Mouse (Mus musculus): ENCODE data around the gene Gm3233. TPM values are rescaled to one million over a fixed set of nuclear protein-coding genes. Genes with fewer than 3 reads are reported as not detected.
"Not testable (repeated sequence)": the region's sequence is repeated elsewhere in the genome, so short reads cannot be mapped to it uniquely, and the experiment has no call there.

Gene Gm3233
- polyA plus RNA-seq, 1 experiment from 2014 or later: not detected

GRCm38 (mm10) chr10:77769727-77770126 lies 10.2 kb upstream of the Gm3233 start:
- Histone ChIP-seq H3K4me1 (ENCODE audit: insufficient read depth) (no peaks in the 10 kb centered on the region), H3K4me3 (ENCODE audit: low read depth, low read length) (no peak overlapping the region), H3K9ac (replicated peaks) (no peak overlapping the region), H3K4me2 (ENCODE audit: low read depth, low read length) (no peak overlapping the region), H3K27ac (ENCODE audit: low read depth) (no peak overlapping the region), H3K36me3 (replicated peaks; ENCODE audit: insufficient read depth, low read length) (no peaks in the 10 kb centered on the region), H3K27me3 (ENCODE audit: insufficient read depth, low read length) (no peaks in the 10 kb centered on the region), H3K9me3 (ENCODE audit: low read length) (no peaks in the 10 kb centered on the region)
- no peak for TF ChIP-seq EP300 (IDR thresholded peaks at IDR 0.05; ENCODE audit: low read depth)
- DNase-seq (no peak), ATAC-seq (no peak)
- WGBS (ENCODE audit: insufficient replicate concordance): 67% methylated on average over 1 of the region's 1 CpGs

- TF ChIP-seq CTCF (IDR thresholded peaks at IDR 0.05; ENCODE audit: low read depth) (peak; percentile 29), EP300 (IDR thresholded peaks at IDR 0.05; ENCODE audit: low read depth) (no peak)
- Histone ChIP-seq H3K27me3 (ENCODE audit: insufficient read depth, low read length) (no peaks in the 10 kb centered on the region), H3K36me3 (replicated peaks; ENCODE audit: insufficient read depth, low read length) (no peaks in the 10 kb centered on the region), H3K27ac (ENCODE audit: low read depth) (no peak overlapping the region), H3K9me3 (ENCODE audit: low read length) (no peaks in the 10 kb centered on the region), H3K4me1 (ENCODE audit: insufficient read depth) (no peaks in the 10 kb centered on the region), H3K9ac (replicated peaks) (no peak overlapping the region), H3K4me2 (ENCODE audit: low read depth, low read length) (no peak overlapping the region), H3K4me3 (ENCODE audit: low read depth, low read length) (no peak overlapping the region)
- DNase-seq: no peak
- ATAC-seq: no peak
Observed at GRCm38 (mm10) chr10:77753448-77753847, 6.0 kb downstream of the Gm3233 start.

GRCm38 (mm10) chr10:77752312-77752711 lies 7.2 kb downstream of the Gm3233 start:
- H3K4me2 ChIP-seq (ENCODE audit: low read depth, low read length); H3K27me3 ChIP-seq (ENCODE audit: insufficient read depth, low read length); ATAC-seq; H3K9me3 ChIP-seq (ENCODE audit: low read length); DNase-seq; H3K27ac ChIP-seq (ENCODE audit: low read depth); H3K9ac ChIP-seq (replicated peaks); H3K4me1 ChIP-seq (ENCODE audit: insufficient read depth); H3K36me3 ChIP-seq (replicated peaks; ENCODE audit: insufficient read depth, low read length); H3K4me3 ChIP-seq (ENCODE audit: low read depth, low read length): not testable (repeated sequence)
- peak; percentile 17; the same call in 1 of the 2 replicates for TF ChIP-seq CTCF (IDR thresholded peaks at IDR 0.05; ENCODE audit: low read depth)
- WGBS (ENCODE audit: insufficient replicate concordance): 47% methylated on average over 3 of the region's 3 CpGs

- not testable (repeated sequence) for H3K36me3 ChIP-seq (replicated peaks; ENCODE audit: insufficient read depth, low read length); DNase-seq; H3K4me3 ChIP-seq (ENCODE audit: low read depth, low read length); H3K27me3 ChIP-seq (ENCODE audit: insufficient read depth, low read length); H3K9me3 ChIP-seq (ENCODE audit: low read length); H3K4me1 ChIP-seq (ENCODE audit: insufficient read depth); H3K4me2 ChIP-seq (ENCODE audit: low read depth, low read length); H3K27ac ChIP-seq (ENCODE audit: low read depth); ATAC-seq; H3K9ac ChIP-seq (replicated peaks)
- 33% methylated on average over 1 of the region's 1 CpGs for WGBS (ENCODE audit: insufficient replicate concordance)
Observed at GRCm38 (mm10) chr10:77751254-77751653, 8.2 kb downstream of the Gm3233 start, which contains the start of gene Gm9736. Gene Gm9736 (minus strand): TSS chr10:77751354.

- not testable (repeated sequence) for H3K9me3 ChIP-seq (ENCODE audit: low read length); H3K27ac ChIP-seq (ENCODE audit: low read depth); H3K9ac ChIP-seq (replicated peaks); H3K4me2 ChIP-seq (ENCODE audit: low read depth, low read length); H3K4me3 ChIP-seq (ENCODE audit: low read depth, low read length); DNase-seq; H3K27me3 ChIP-seq (ENCODE audit: insufficient read depth, low read length); H3K4me1 ChIP-seq (ENCODE audit: insufficient read depth); H3K36me3 ChIP-seq (replicated peaks; ENCODE audit: insufficient read depth, low read length); ATAC-seq
- 64% methylated on average over 1 of the region's 1 CpGs for WGBS (ENCODE audit: insufficient replicate concordance)
Observed at GRCm38 (mm10) chr10:77750686-77751085, 8.8 kb downstream of the Gm3233 start.

GRCm38 (mm10) chr10:77741924-77742688 lies 17.4 kb downstream of the Gm3233 start, which contains the start of gene Gm18596:
Gene Gm18596 (minus strand): TSS chr10:77742638.
- not testable (repeated sequence) for H3K36me3 ChIP-seq (replicated peaks; ENCODE audit: insufficient read depth, low read length); H3K4me1 ChIP-seq (ENCODE audit: insufficient read depth); DNase-seq; H3K27me3 ChIP-seq (ENCODE audit: insufficient read depth, low read length); H3K4me2 ChIP-seq (ENCODE audit: low read depth, low read length); H3K27ac ChIP-seq (ENCODE audit: low read depth); H3K9me3 ChIP-seq (ENCODE audit: low read length); H3K4me3 ChIP-seq (ENCODE audit: low read depth, low read length); ATAC-seq; H3K9ac ChIP-seq (replicated peaks)
- 56% methylated on average over 4 of the region's 5 CpGs for WGBS (ENCODE audit: insufficient replicate concordance)

GRCm38 (mm10) chr10:77738929-77739328 lies 20.6 kb downstream of the Gm3233 start:
- Histone ChIP-seq H3K9ac (replicated peaks) (no peak overlapping the region), H3K36me3 (replicated peaks; ENCODE audit: insufficient read depth, low read length) (no peaks in the 10 kb centered on the region)
- WGBS (ENCODE audit: insufficient replicate concordance): 56% methylated on average over 4 of the region's 4 CpGs

More at GRCm38 (mm10) chr10:77738929-77739328, 20.6 kb downstream of the Gm3233 start:
- no peaks in the 10 kb centered on the region for H3K4me1 ChIP-seq (ENCODE audit: insufficient read depth)
- no peaks in the 10 kb centered on the region for H3K27me3 ChIP-seq (ENCODE audit: insufficient read depth, low read length)
- DNase-seq: no peak
- peaks cover 4% of the 10 kb centered on the region; the same call in 1 of the 2 replicates for H3K9me3 ChIP-seq (ENCODE audit: low read length)
- H3K4me2 ChIP-seq (ENCODE audit: low read depth, low read length): no peak overlapping the region
- H3K27ac ChIP-seq (ENCODE audit: low read depth): no peak overlapping the region
- no peak for ATAC-seq
- no peak overlapping the region for H3K4me3 ChIP-seq (ENCODE audit: low read depth, low read length)
- no peak for TF ChIP-seq EP300 (IDR thresholded peaks at IDR 0.05; ENCODE audit: low read depth)
